In the genomic region with DNA sequence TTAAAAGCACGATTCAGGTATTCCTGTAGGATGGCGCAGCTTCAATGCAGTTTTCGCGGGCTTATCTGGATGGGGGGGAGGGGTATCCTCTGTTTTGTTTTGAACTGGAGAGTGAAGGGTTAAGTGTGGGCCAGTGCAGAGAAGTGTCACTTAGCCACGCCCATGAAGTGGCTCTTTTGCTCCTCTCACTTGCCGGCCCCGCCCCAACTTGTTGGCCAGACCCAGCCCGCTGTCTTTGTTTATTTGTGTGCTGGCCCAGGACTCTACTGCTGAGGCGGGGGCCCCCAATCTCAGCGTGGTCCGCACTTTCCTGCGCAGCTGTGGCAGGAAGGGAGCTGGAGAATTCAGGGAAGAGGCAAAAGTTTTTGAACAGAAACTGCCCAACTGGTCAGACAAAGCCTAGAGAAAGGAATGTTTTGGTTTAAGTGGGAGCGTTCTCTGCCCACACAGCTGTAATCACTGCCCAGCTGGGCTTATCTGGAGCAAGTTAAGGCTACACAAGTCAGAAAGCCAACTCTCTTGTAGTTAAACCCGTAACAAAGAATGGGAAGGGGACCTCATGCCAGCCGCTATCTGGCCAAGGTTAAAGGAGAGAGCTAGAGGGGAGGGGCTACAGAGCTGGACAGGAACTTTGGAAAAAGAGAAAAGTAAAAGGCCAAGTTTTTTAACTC, we compare ENCODE assay signal across 10 mouse cellular contexts. TPM values are rescaled to one million over a fixed set of nuclear protein-coding genes. Genes with fewer than 3 reads are reported as not detected.
DNase-seq lines count a peak whose midpoint lies in the region; ATAC-seq lines count a peak whose summit lies in the region.
"Had no signal": no experiment of that assay in that cellular context is flagged by ENCODE, and none has a peak within 500 bp of the region (broad histone marks: within the 10 kb centered on the region; RNA-seq: fewer than 3 reads in every experiment).

No protein-coding gene starts in this region.

- no peaks in the 10 kb centered on the region for H3K9me3 ChIP-seq in hindbrain, embryonic 11.5 days (ENCODE audit: control insufficient read depth, low read length)
- H3K9me3 ChIP-seq in liver, embryonic 12.5 days (replicated peaks), result no peaks in the 10 kb centered on the region

- DNase-seq in gastrocnemius, adult 18-20 months (ENCODE audit: low spot score), result peak; percentile 30
- DNase-seq in gastrocnemius, adult 8-10 months (ENCODE audit: low spot score in 2 of 2), result no peak
- peak; percentile 68 for DNase-seq in embryo, embryonic 9.5 days (ENCODE audit: extremely low spot score)
- DNase-seq in hindbrain, embryonic 11.5 days (ENCODE audit: low spot score), result peak; percentile 55
- peak; percentile 46 for DNase-seq in skeletal muscle tissue, adult 2 months (ENCODE audit: low read depth, low spot score)
- no peak for DNase-seq in B cell, adult 2 months
- DNase-seq in cerebellum, postnatal 4 days (ENCODE audit: low spot score in 2 of 2), result no peak

- peak; percentile 92 for ATAC-seq in hindbrain, embryonic 11.5 days (ENCODE audit: low FRiP score)
- peak; percentile 42; the same call in 1 of the 2 replicates for ATAC-seq in liver, embryonic 12.5 days

- H3K27me3 ChIP-seq in hindbrain, embryonic 11.5 days (ENCODE audit: control insufficient read depth, insufficient read depth, low read length), result no peaks in the 10 kb centered on the region
- no peaks in the 10 kb centered on the region for H3K27me3 ChIP-seq in liver, embryonic 12.5 days (replicated peaks)

- H3K9ac ChIP-seq in hindbrain, embryonic 11.5 days (ENCODE audit: low read depth, low read length), result no peak overlapping the region
- no peak overlapping the region for H3K9ac ChIP-seq in liver, embryonic 12.5 days

- H3K36me3 ChIP-seq in hindbrain, embryonic 11.5 days (ENCODE audit: control insufficient read depth, insufficient read depth, low read length), result no peaks in the 10 kb centered on the region
- H3K36me3 ChIP-seq in liver, embryonic 12.5 days, result no peaks in the 10 kb centered on the region

- no peak overlapping the region for H3K27ac ChIP-seq in hindbrain, embryonic 11.5 days (ENCODE audit: low read depth, low read length)
- no peak overlapping the region for H3K27ac ChIP-seq in liver, embryonic 12.5 days

- no peaks in the 10 kb centered on the region for H3K4me1 ChIP-seq in hindbrain, embryonic 11.5 days (replicated peaks; ENCODE audit: control insufficient read depth, insufficient read depth, low read length)
- no peaks in the 10 kb centered on the region for H3K4me1 ChIP-seq in liver, embryonic 12.5 days

- no peak overlapping the region for H3K4me3 ChIP-seq in hindbrain, embryonic 11.5 days (ENCODE audit: low read depth, low read length)
- no peak overlapping the region for H3K4me3 ChIP-seq in liver, embryonic 12.5 days

- peak overlapping the region; percentile 21; the same call in 1 of the 2 replicates for H3K4me2 ChIP-seq in hindbrain, embryonic 11.5 days (replicated peaks; ENCODE audit: low read depth, low read length)
- H3K4me2 ChIP-seq in liver, embryonic 12.5 days, result peak overlapping the region; percentile 8; the same call in 1 of the 2 replicates

- WGBS in hindbrain, embryonic 11.5 days, result 2% methylated on average over 12 of the region's 15 CpGs
- 1% methylated on average over 8 of the region's 15 CpGs for WGBS in liver, embryonic 12.5 days (ENCODE audit: insufficient replicate concordance)

RNA-seq across cellular contexts. Expression of gene Uba1y, which starts 9.3 kb away (rescaled TPM):
- total RNA-seq in gastrocnemius, adult 18-20 months (2021), result not detected
- total RNA-seq in gastrocnemius, adult 8-10 months (2022), result not detected
- polyA plus RNA-seq in hindbrain, embryonic 11.5 days (2014; fragmentation: Nextera tagmentation; extraction: Ambion mirVana), result not detected in 2 replicates
- not detected in 2 replicates for polyA plus RNA-seq in liver, embryonic 12.5 days (2016; fragmentation: Nextera tagmentation; extraction: Ambion mirVana)
- polyA plus RNA-seq: C2C12; cortical plate, adult 2 months had no signal

RNA-seq across cellular contexts. Expression of gene Zfy1, which starts 11.9 kb away (rescaled TPM):
- total RNA-seq in gastrocnemius, adult 18-20 months (2021), result not detected
- total RNA-seq in gastrocnemius, adult 8-10 months (2022), result not detected
- polyA plus RNA-seq in hindbrain, embryonic 11.5 days (2014; fragmentation: Nextera tagmentation; extraction: Ambion mirVana), result not detected in 2 replicates
- polyA plus RNA-seq in liver, embryonic 12.5 days (2016; fragmentation: Nextera tagmentation; extraction: Ambion mirVana), result not detected in 2 replicates
- polyA plus RNA-seq: C2C12; cortical plate, adult 2 months had no signal

Comparison
In these comparisons a context has a peak if more than half of its experiments do, and no peak if none do; other contexts are left out.
1. DNase-seq: peak in gastrocnemius, adult 18-20 months (single experiment), embryo, embryonic 9.5 days (single experiment), hindbrain, embryonic 11.5 days (single experiment) and skeletal muscle tissue, adult 2 months (single experiment); none in gastrocnemius, adult 8-10 months (0 of 2), B cell, adult 2 months (0 of 2) and cerebellum, postnatal 4 days (0 of 2).